In the genomic region with DNA sequence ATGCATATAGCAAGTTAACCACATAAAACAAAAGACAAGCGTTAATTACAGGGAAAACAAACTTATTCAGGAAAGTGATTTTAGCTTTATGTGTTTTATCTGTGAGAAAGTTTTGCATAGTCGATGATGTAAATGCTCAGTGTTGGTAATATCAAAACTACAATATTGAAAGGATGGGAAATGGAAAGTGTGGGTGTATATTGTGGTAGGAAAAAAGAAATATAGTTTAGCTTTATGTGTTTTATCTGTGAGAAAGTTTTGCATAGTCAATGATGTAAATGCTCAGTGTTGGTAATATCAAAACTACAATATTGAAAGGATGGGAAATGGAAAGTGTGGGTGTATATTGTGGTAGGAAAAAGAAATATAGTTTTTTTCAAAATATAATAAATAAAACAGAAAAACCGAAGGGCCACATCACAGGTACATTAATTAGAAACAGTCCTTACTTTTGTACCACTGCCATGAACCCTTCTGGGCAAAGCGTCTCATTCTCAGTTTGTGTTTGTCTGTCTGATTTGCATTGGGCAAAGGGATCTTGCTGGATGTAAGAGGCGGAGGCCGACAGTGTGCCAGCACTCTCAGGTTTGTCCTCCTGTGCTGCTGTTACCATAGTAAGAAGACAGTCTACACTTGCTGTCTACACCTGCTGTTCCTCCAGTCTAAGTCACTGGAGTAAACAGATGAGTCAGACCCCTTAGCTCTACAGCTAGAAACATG, we compare ENCODE assay signal across 26 mouse cellular contexts.
DNase-seq lines count a peak whose midpoint lies in the region; ATAC-seq and TF ChIP-seq lines count a peak whose summit lies in the region.
"Had no signal": no experiment of that assay in that cellular context is flagged by ENCODE, and none has a peak within 500 bp of the region (broad histone marks: within the 10 kb centered on the region; RNA-seq: fewer than 3 reads in every experiment).

No protein-coding gene starts in this region.

- H3K9ac ChIP-seq in CH12.LX (ENCODE audit: insufficient read depth, low read depth): no peak overlapping the region
- no peak overlapping the region for H3K9ac ChIP-seq in midbrain, embryonic 14.5 days (replicated peaks; ENCODE audit: low read length)
- no peak overlapping the region for H3K9ac ChIP-seq in hindbrain, embryonic 12.5 days
- H3K9ac ChIP-seq in liver, postnatal 0 days (replicated peaks): no peak overlapping the region
- H3K9ac ChIP-seq: forebrain, embryonic 13.5 days; heart, embryonic 13.5 days; hindbrain, embryonic 13.5 days had no signal

- peak; percentile 67 for DNase-seq in CD4-positive helper T cell, adult 2 months (ENCODE audit: low read depth, low spot score)
- peak; percentile 3 for DNase-seq in CH12.LX (ENCODE audit: extremely low read depth)
- peak; percentile 7 for DNase-seq in induced T-regulatory cell, adult 2 months (ENCODE audit: low read depth)
- DNase-seq in midbrain, embryonic 14.5 days: no peak
- DNase-seq in liver, postnatal 0 days: no peak
- DNase-seq: adrenal gland, adult 2 months; adrenal gland, postnatal 14 days; cerebellum, adult 11-12 months; cerebellum, adult 8-10 months; cerebellum, postnatal 14 days; gastrocnemius, postnatal 10 days; gastrocnemius, postnatal 36 days; heart, adult 2 months; heart, postnatal 14 days; heart, postnatal 4 days had no signal

- no peaks in the 10 kb centered on the region for H3K27me3 ChIP-seq in CH12.LX (replicated peaks)
- H3K27me3 ChIP-seq in midbrain, embryonic 14.5 days (ENCODE audit: control insufficient read depth, insufficient read depth, low read length): no peaks in the 10 kb centered on the region
- no peaks in the 10 kb centered on the region for H3K27me3 ChIP-seq in hindbrain, embryonic 12.5 days
- no peaks in the 10 kb centered on the region for H3K27me3 ChIP-seq in liver, postnatal 0 days (ENCODE audit: insufficient read depth, low read length)
- H3K27me3 ChIP-seq: forebrain, embryonic 13.5 days; heart, embryonic 13.5 days; hindbrain, embryonic 13.5 days; Patski had no signal

- H3K4me2 ChIP-seq in CH12.LX (ENCODE audit: insufficient read depth, low read depth, poor library complexity, severe bottlenecking): no peak overlapping the region
- H3K4me2 ChIP-seq in midbrain, embryonic 14.5 days (ENCODE audit: low read length): no peak overlapping the region
- H3K4me2 ChIP-seq in hindbrain, embryonic 12.5 days (replicated peaks): no peak overlapping the region
- no peak overlapping the region for H3K4me2 ChIP-seq in liver, postnatal 0 days (ENCODE audit: low read depth, low read length)
- H3K4me2 ChIP-seq: forebrain, embryonic 13.5 days; heart, embryonic 13.5 days; hindbrain, embryonic 13.5 days had no signal

- H3K79me2 ChIP-seq in CH12.LX (replicated peaks; ENCODE audit: control insufficient read depth, extremely low read depth, insufficient read depth, poor library complexity, severe bottlenecking): no peaks in the 10 kb centered on the region

- H3K27ac ChIP-seq in CH12.LX (ENCODE audit: insufficient read depth, low read depth): no peak overlapping the region
- no peak overlapping the region for H3K27ac ChIP-seq in midbrain, embryonic 14.5 days (replicated peaks; ENCODE audit: low read depth, low read length)
- no peak overlapping the region for H3K27ac ChIP-seq in hindbrain, embryonic 12.5 days
- no peak overlapping the region for H3K27ac ChIP-seq in liver, postnatal 0 days (ENCODE audit: low read depth)
- H3K27ac ChIP-seq: forebrain, embryonic 10.5 days; forebrain, embryonic 13.5 days; heart, adult 2 months; heart, embryonic 10.5 days; heart, embryonic 13.5 days; hindbrain, embryonic 13.5 days had no signal

- TF ChIP-seq RAD21 in CH12.LX (IDR thresholded peaks at IDR 0.05; ENCODE audit: low read depth, low read length): no peak

- 94% methylated on average over 6 of the region's 6 CpGs for WGBS in midbrain, embryonic 14.5 days
- 87% methylated on average over 6 of the region's 6 CpGs for WGBS in hindbrain, embryonic 12.5 days
- 81% methylated on average over 6 of the region's 6 CpGs for whole genome bisulfite sequencing in liver, postnatal 0 days (ENCODE audit: insufficient replicate concordance)

- dilution Hi-C loops in CH12.LX (cut with MboI; ENCODE audit: extremely low pct_ligation_motif_present, extremely low pct_unique_long_range_greater_than_20kb, low sequenced_read_pairs): no loop called here

- TF ChIP-seq EP300 in CH12.LX (IDR thresholded peaks at IDR 0.05; ENCODE audit: low read length): no peak
- no peak for TF ChIP-seq EP300 in liver, postnatal 0 days (IDR thresholded peaks at IDR 0.05; ENCODE audit: low read depth)

- in situ Hi-C loops in CH12.LX (cut with MboI; ENCODE audit: low pct_ligation_motif_present, low pct_unique_long_range_greater_than_20kb, low sequenced_read_pairs): no loop called here

- no peak for ATAC-seq in midbrain, embryonic 14.5 days (ENCODE audit: low FRiP score, low TSS enrichment)
- ATAC-seq in hindbrain, embryonic 12.5 days (ENCODE audit: low FRiP score): no peak
- no peak for ATAC-seq in liver, postnatal 0 days
- ATAC-seq: forebrain, embryonic 13.5 days; forebrain, embryonic 16.5 days; hindbrain, embryonic 16.5 days; intestine, postnatal 0 days; Patski had no signal

- TF ChIP-seq POLR2A in CH12.LX (IDR thresholded peaks at IDR 0.05; ENCODE audit: low read depth, low read length): no peak

- H3K9me3 ChIP-seq in CH12.LX (replicated peaks; ENCODE audit: low read length): no peaks in the 10 kb centered on the region
- no peaks in the 10 kb centered on the region for H3K9me3 ChIP-seq in midbrain, embryonic 14.5 days (ENCODE audit: control insufficient read depth, low read length)
- no peaks in the 10 kb centered on the region for H3K9me3 ChIP-seq in hindbrain, embryonic 12.5 days (replicated peaks)
- H3K9me3 ChIP-seq in liver, postnatal 0 days (ENCODE audit: low read length): no peaks in the 10 kb centered on the region
- H3K9me3 ChIP-seq: forebrain, embryonic 10.5 days; forebrain, embryonic 13.5 days; heart, embryonic 10.5 days; heart, embryonic 13.5 days; hindbrain, embryonic 13.5 days had no signal

- no peaks in the 10 kb centered on the region for H3K4me1 ChIP-seq in CH12.LX (ENCODE audit: control insufficient read depth in 1 of 2, insufficient read depth in 2 of 2)
- H3K4me1 ChIP-seq in midbrain, embryonic 14.5 days (ENCODE audit: control insufficient read depth, insufficient read depth, low read length): no peaks in the 10 kb centered on the region
- no peaks in the 10 kb centered on the region for H3K4me1 ChIP-seq in hindbrain, embryonic 12.5 days
- no peaks in the 10 kb centered on the region for H3K4me1 ChIP-seq in liver, postnatal 0 days (ENCODE audit: insufficient read depth)
- H3K4me1 ChIP-seq: forebrain, embryonic 10.5 days; forebrain, embryonic 13.5 days; heart, embryonic 10.5 days; heart, embryonic 13.5 days; hindbrain, embryonic 13.5 days had no signal

- no peak overlapping the region for H3K4me3 ChIP-seq in CH12.LX (replicated peaks in 1 of 3; ENCODE audit: low read depth in 2 of 3, low read length in 2 of 3, poor library complexity in 1 of 3)
- H3K4me3 ChIP-seq in midbrain, embryonic 14.5 days (replicated peaks; ENCODE audit: low read depth, low read length): no peak overlapping the region
- no peak overlapping the region for H3K4me3 ChIP-seq in hindbrain, embryonic 12.5 days
- no peak overlapping the region for H3K4me3 ChIP-seq in liver, postnatal 0 days (ENCODE audit: low read depth, low read length)
- H3K4me3 ChIP-seq: forebrain, embryonic 10.5 days; forebrain, embryonic 13.5 days; heart, adult 2 months; heart, embryonic 10.5 days; heart, embryonic 13.5 days; hindbrain, embryonic 13.5 days had no signal

- no peaks in the 10 kb centered on the region for H3K36me3 ChIP-seq in CH12.LX (replicated peaks in 1 of 2; ENCODE audit: control insufficient read depth in 1 of 2, insufficient read depth in 1 of 2, low read length in 1 of 2)
- no peaks in the 10 kb centered on the region for H3K36me3 ChIP-seq in midbrain, embryonic 14.5 days (ENCODE audit: control insufficient read depth, insufficient read depth, low read length)
- no peaks in the 10 kb centered on the region for H3K36me3 ChIP-seq in hindbrain, embryonic 12.5 days
- H3K36me3 ChIP-seq in liver, postnatal 0 days (replicated peaks; ENCODE audit: insufficient read depth, low read length): no peaks in the 10 kb centered on the region
- H3K36me3 ChIP-seq: forebrain, embryonic 10.5 days; G1E; heart, embryonic 10.5 days; heart, embryonic 13.5 days; hindbrain, embryonic 13.5 days had no signal

- no peak for TF ChIP-seq CTCF in CH12.LX (conservative IDR thresholded peaks at IDR 0.05 in 1 of 2, IDR thresholded peaks at IDR 0.05 in 1 of 2; ENCODE audit: low read depth in 2 of 2, low read length in 2 of 2)
- TF ChIP-seq CTCF in liver, postnatal 0 days (IDR thresholded peaks at IDR 0.05; ENCODE audit: low read depth): no peak

TF ChIP-seq in CH12.LX, 34 proteins besides CTCF, POLR2A, EP300 and RAD21:
- TF ChIP-seq KAT2A (IDR thresholded peaks at IDR 0.05; ENCODE audit: insufficient replicate concordance, low read length) (no peak), USF2 (conservative IDR thresholded peaks at IDR 0.05; ENCODE audit: low read depth, low read length) (no peak), ETS1 (conservative IDR thresholded peaks at IDR 0.05; ENCODE audit: low read depth, low read length) (no peak), ZNF384 (IDR thresholded peaks at IDR 0.05; ENCODE audit: low read depth, low read length) (no peak), JUN (IDR thresholded peaks at IDR 0.05; ENCODE audit: insufficient read depth, low read depth, low read length) (no peak), MEF2A (IDR thresholded peaks at IDR 0.05; ENCODE audit: borderline replicate concordance, low read depth, low read length) (no peak), IRF4 (IDR thresholded peaks at IDR 0.05; ENCODE audit: low read depth, low read length) (no peak), MAZ (IDR thresholded peaks at IDR 0.05; ENCODE audit: low read depth, low read length) (no peak), ZMIZ1 (IDR thresholded peaks at IDR 0.05; ENCODE audit: low read depth, low read length) (no peak), E2F4 (IDR thresholded peaks at IDR 0.05; ENCODE audit: insufficient replicate concordance, low read depth, low read length) (no peak), UBTF (IDR thresholded peaks at IDR 0.05; ENCODE audit: low read depth, low read length) (no peak)
TF ChIP-seq in CH12.LX: peak in this region for 0.

Comparison
In these comparisons a context has a peak if more than half of its experiments do, and no peak if none do; other contexts are left out.
1. DNase-seq: peak in CD4-positive helper T cell, adult 2 months (single experiment), CH12.LX (single experiment) and induced T-regulatory cell, adult 2 months (single experiment); none in midbrain, embryonic 14.5 days (single experiment) and liver, postnatal 0 days (single experiment).